Mouse (Mus musculus) layer of hippocampus, adult 9-10 months (tissue): ENCODE measurements at regions not wholly inside any gene's neighbourhood (a gene's known extent, or its start where the extent isn't known, plus 50 kb on each side); places are given as distances from the start of the nearest gene placed in this dataset.

Source experiments
- DNase-seq: peaks from one replicate; pipeline ENCODE4 v3.0.0; 2022; ENCODE audit warnings: low spot score

- no peak for DNase-seq
These were observed 69.2 kb downstream of the Nhlrc3 start for GRCm38 (mm10) chr3:53393945-53394344.

- no peak for DNase-seq
These were observed 81.2 kb downstream of the Nhlrc3 start for GRCm38 (mm10) chr3:53381704-53382581.

DNA sequence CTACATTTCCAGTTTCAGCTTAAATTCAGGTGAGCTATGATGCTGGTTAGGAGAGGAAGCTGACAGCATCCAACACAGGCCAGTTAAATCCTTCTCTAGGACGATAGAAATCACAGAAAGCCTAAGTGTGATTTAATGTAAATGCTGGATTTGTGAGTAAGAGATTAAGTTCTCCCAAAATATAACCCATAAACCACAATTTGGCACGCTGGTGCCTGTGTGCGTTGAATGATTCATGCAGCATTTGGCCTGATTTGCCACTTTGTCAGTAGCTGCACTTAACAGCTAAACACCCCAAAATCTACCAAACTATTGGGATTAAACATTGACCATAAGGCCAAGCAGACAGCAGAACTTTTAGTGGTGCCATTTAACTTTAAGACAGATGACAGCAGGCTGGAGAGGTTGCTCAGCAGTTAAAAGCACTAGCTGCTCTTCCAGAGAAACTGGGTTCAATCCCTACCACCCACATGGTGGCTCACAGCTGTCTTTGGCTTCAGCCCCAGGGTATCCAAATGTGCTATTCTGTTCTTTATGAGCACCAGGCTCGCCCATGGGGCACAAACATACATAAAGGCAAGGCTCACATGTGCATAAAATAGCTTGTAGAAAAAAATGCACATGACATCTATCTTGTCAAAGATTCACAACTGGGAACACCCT, 83.5 kb downstream of the Nhlrc3 start:
- peak; percentile 24 for DNase-seq

DNA sequence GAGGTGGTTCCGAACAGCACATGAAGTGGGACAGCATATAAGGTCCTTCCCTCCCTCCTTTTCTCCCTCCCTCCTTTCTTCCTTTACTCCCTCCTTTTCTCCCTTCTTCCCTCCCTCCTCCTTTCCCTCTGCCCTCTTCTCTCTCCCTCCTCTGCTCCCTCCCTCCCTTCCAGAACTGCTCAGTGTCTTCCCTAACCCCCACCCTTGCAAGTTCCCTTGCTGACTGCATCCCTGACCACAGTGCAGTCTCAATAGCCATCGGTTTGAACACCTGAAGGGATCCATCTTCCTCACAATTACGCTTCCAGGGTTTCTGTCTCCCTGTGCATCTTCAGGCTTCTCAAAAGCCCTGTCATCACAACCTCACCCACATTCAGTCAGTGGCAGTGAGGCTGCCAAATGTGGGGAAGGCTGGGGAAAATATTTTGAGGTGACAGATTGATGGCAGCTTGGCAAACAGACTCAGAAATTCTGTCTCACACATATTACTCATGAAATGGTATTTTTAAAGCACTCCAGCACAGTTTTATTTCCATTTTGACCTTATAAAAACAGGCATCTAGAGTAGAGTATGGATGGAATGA, 86.2 kb downstream of the Nhlrc3 start:
- peak; percentile 39 for DNase-seq

DNA sequence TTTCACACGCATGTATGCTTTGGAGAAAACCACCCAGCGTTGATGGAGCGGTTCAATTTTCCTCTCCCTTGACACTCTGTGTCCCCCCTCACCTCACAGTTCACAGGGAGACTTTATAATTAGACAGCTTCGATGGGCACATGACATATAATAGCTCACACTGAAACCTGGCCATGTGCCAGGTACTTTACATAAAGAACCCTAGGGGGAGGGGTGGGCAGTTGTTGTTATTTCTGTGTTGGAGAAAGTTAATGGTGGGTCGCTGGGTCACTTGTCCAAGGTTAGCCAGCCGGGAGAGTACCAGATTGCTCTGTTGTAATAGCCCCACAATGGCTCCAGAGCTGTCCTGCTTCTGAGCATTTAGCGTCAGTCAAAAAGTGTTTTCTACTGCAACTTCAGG, 90.2 kb downstream of the Nhlrc3 start:
- no peak for DNase-seq

GRCm38 (mm10) chr3:53371910-53372309, 91.2 kb downstream of the Nhlrc3 start:
- no peak for DNase-seq

DNA sequence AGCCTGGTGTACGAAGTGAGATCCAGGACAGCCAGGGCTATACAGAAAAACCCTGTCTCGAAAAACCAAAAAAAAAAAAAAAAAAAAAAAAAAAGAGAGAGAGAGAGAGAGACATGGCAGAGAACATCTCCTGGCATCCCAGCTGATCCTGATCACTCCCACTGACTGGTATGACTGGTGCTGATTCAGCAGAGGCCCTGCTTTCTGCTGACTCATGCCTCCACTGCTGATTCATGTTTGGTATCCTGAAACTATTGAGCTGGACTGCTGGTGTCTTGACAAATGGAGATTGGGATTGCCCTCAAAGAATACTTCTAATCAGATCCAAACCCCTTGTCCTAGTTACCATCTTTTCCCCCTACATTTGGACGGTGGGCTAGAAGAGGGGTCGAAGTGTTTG, 101.9 kb downstream of the Nhlrc3 start:
- DNase-seq: no peak

DNA sequence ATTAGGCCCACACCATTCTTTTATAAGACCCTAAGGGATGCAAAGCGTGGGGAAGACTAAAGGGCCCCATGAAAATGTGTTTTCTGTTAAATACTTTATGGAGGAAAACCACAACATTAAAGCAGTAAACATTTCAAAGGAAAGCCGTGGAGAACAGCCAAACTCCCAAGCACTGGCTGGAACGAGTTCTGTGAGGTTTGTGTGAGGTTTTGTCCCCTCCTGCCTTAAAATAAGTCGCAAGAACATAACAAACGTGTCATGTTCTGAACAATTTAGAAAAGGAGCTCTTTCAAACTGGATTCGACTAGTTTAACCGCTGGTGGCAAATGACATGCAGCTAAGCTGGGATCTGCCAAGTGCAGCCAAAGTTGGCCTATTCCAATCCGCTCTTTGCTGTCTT, 109.4 kb downstream of the Nhlrc3 start:
- DNase-seq: no peak

GRCm38 (mm10) chr3:53353282-53353681, 109.8 kb downstream of the Nhlrc3 start:
- DNase-seq: no peak

DNA sequence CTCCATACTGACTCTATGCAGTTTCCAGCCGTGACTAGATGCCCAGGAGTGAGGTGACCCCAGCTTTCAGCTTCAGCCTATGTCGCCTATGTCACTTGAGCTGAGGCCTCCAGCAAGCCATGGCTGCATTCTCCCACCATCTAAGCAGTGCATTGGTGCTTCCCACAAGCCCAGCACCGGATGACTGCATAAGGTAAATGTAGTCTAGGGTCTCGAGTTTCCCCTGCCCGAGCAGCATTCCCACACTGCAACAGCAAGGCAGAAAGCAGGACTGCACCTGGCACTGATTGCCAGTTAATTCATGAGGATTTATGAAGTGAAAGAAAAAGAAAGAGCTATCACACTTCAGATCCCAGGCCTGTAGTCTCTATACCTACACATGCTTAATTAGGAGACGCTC, 119.5 kb downstream of the Nhlrc3 start:
- no peak for DNase-seq

- no peak for DNase-seq
These were observed 121.6 kb downstream of the Nhlrc3 start for GRCm38 (mm10) chr3:53341304-53342206.

GRCm38 (mm10) chr3:53338571-53338970, 124.6 kb downstream of the Nhlrc3 start:
- no peak for DNase-seq

DNA sequence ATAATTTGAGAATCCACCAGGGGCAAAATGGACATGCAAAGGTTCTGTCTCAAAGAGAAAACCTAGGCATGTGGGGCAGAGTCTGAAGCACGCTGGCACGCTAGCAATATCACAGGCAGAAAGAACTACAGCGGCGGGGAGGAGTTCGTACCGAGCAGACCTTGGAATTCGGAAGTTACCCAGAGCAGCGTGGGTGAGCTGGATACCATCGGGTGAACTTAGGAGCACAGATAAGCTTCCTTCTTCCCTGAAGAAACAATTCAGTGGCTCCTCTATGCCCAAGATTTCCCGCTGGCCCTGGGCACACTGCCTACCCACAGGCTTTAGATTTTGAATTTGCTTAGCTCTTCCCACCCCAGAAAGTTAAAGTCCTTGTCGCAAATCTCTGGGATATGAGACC, 129.1 kb downstream of the Nhlrc3 start:
- no peak for DNase-seq

GRCm38 (mm10) chr3:53329528-53329927, 133.6 kb downstream of the Nhlrc3 start:
- no peak for DNase-seq

- no peak for DNase-seq
These were observed 135.7 kb downstream of the Nhlrc3 start for GRCm38 (mm10) chr3:53327424-53327823.

DNA sequence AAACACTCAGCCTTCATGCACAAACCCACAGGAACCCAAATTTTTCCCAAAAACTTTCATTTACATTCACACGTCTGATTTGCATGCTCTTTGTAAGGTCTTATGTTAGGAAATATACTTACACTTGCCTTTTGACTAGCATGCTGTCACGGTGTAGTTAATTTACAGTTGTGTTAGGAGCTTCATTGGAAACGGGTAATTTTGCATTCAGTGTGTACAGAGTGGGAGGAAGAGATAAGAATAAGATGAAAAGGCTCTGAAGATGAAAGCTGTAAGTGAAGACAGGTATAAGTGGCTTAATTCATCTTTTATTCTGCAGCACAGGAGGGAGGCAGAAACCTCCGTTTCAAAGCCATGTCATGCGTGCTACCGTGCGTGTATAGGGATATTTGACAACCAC, 136.2 kb downstream of the Nhlrc3 start:
- no peak for DNase-seq

GRCm38 (mm10) chr3:53325080-53325479, 138.1 kb downstream of the Nhlrc3 start:
- DNase-seq: no peak

DNA sequence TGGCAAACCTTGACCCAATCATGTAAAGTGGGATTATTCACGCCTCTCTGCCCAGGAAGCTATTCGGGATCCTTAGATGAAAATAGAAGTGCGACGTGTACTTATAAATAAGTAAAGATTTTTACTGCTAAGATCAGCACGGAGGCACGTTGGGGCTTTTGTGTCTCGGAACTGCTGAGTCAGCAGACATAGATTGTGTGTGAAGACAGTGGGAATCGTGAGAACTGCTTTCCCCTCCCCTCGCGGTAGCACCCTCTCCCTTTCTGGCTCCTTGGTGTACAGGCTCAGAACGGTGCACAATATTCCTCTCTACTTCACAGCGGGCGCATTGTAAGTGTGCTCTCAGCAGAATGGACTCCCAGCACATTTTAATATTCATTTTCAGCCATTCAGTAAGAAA, 138.7 kb downstream of the Nhlrc3 start:
- DNase-seq: no peak

DNA sequence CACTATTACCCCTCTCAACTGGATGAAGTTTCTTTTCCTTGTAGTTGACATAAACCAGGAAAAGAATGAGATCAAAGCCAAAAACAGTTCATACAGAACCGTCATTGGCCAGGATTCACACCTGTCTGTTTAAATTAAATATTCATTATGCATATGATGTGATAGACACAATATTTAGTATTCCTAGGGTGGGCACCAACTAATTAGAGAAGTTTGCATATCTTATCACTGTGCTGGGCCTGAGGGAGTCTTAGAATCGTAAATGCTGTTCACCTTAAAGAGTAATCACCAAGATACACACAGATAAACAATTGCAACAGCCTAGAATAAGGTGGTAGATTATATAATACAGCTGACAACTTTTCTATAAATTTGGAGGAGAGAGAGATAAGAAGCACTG, 147.7 kb downstream of the Nhlrc3 start:
- no peak for DNase-seq
